Mouse (Mus musculus) ES-Bruce4 (cell line): ENCODE measurements around the gene Zfp3.

Experiments
- CTCF ChIP-seq: IDR thresholded peaks from one replicate; pipeline ENCODE4 v1.8.1; 2011; ENCODE audit warnings: low read depth, low read length
- POLR2A ChIP-seq: IDR thresholded peaks from one replicate; pipeline ENCODE4 v1.8.1; 2011; ENCODE audit warnings: low read length; ENCODE audit not compliant: insufficient read depth

- TF ChIP-seq CTCF (no peak), POLR2A (no peak)
These were observed 45.0 kb downstream of the Zfp3 start for GRCm38 (mm10) chr11:70809011-70809410.
